Mouse (Mus musculus): ENCODE results near the gene Alox5. TPM values are rescaled to one million over a fixed set of nuclear protein-coding genes. Genes with fewer than 3 reads are reported as not detected.
"Not testable (repeated sequence)": the region's sequence is repeated elsewhere in the genome, so short reads cannot be mapped to it uniquely, and the experiment has no call there.

The Alox5 gene
- 16.1 and 17.9 TPM in 2 replicates for polyA plus RNA-seq (2011; ENCODE audit: insufficient read depth, insufficient read length, low replicate concordance, missing spikeins)

DNA sequence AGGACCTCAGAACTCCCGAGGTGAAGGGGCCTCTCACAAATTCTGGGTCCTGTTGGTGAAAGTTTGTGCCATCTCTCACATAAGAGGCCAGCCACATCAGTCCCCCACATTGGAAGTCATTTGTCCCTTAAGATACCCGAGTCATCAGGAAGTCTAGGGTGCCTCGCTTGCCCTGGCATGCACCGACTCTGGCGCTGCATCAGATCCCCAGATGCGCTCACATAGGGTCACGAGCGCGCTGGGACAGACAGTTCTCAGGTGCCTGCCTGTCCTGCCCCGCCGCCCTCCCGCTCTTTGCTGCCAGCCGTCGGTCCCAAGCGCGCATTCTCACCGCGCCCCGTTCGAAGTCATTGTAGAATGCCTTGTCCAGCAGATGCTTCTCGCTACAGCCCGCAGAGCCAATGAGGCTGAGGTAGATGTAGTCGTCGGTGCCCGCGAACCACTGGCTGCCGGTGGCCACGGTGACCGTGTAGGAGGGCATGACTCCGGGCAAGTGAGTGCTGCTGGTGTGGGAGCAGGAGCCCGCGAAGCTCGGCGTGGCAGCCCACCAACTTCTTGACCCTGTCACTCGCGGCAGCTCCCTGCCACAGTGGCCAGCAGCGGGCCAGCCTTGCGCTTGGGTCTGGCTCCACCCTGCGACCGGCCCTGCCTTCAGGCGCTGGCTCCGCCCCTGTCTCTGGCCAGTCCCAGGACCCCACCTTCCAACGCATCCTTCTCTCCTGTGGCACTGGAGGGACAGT lies at the start of gene Alox5:
TSS of gene Alox5 (minus strand) at position 635 of the 740 bp plus-strand sequence.
- H3K4me3 ChIP-seq (replicated peaks; ENCODE audit: control insufficient read depth, low read depth, low read length) = peak within 1 kb of the TSS; percentile 83

GRCm38 (mm10) chr6:116506302-116507003 lies 45.5 kb upstream of the Alox5 start, which contains the start of gene Olfr212:
Gene Olfr212, plus strand, starts transcription at chr6:116506516.
- not testable (repeated sequence) for H3K4me3 ChIP-seq (replicated peaks; ENCODE audit: control insufficient read depth, low read depth, low read length); H3K27ac ChIP-seq (ENCODE audit: control insufficient read depth, insufficient read depth, low read depth, low read length, poor library complexity); H3K4me1 ChIP-seq (ENCODE audit: control insufficient read depth, insufficient read depth, low read length)
- WGBS = 90% methylated on average over 20 of the region's 20 CpGs

More for the DNA sequence above, at the start of gene Alox5:
- 6% methylated on average over 43 of the region's 43 CpGs for WGBS
- peaks cover 2% of the 10 kb centered on the region for H3K4me1 ChIP-seq (ENCODE audit: control insufficient read depth, insufficient read depth, low read length)
- peak; percentile 86 for TF ChIP-seq POLR2A (IDR thresholded peaks at IDR 0.05; ENCODE audit: borderline replicate concordance, control insufficient read depth, low read depth, low read length)
- TF ChIP-seq CTCF (IDR thresholded peaks at IDR 0.05; ENCODE audit: control insufficient read depth, insufficient read depth, low read length) = peak; percentile 17; the same call in 1 of the 2 replicates
- peak within 1 kb of the TSS; percentile 89 for H3K27ac ChIP-seq (ENCODE audit: control insufficient read depth, insufficient read depth, low read depth, low read length, poor library complexity)

- H3K4me1 ChIP-seq (ENCODE audit: control insufficient read depth, insufficient read depth, low read length) = no peaks in the 10 kb centered on the region
- H3K4me3 ChIP-seq (replicated peaks; ENCODE audit: control insufficient read depth, low read depth, low read length) = no peak overlapping the region
- no peak for TF ChIP-seq CTCF (IDR thresholded peaks at IDR 0.05; ENCODE audit: control insufficient read depth, insufficient read depth, low read length)
- TF ChIP-seq POLR2A (IDR thresholded peaks at IDR 0.05; ENCODE audit: borderline replicate concordance, control insufficient read depth, low read depth, low read length) = no peak
- no peak overlapping the region for H3K27ac ChIP-seq (ENCODE audit: control insufficient read depth, insufficient read depth, low read depth, low read length, poor library complexity)
- 60% methylated on average over 1 of the region's 1 CpGs for WGBS
These were observed 35.0 kb upstream of the Alox5 start for GRCm38 (mm10) chr6:116495960-116496359.

DNA sequence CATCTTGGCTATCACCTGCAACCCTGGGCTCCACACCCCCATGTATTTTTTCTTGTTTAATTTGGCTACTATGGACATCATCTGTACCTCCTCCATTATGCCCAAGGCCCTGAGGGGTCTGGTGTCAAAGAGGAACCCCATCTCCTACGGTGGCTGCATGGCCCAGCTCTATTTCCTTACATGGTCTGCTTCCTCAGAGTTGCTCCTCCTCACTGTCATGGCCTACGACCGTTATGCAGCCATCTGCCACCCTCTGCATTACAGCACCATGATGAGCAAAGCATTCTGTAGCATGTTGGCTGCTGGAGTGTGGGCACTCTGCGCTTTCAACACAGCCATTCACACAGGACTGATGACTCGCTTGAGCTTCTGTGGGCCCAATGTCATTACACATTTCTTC lies 32.8 kb upstream of the Alox5 start:
- Histone ChIP-seq H3K4me1 (ENCODE audit: control insufficient read depth, insufficient read depth, low read length) (no peaks in the 10 kb centered on the region), H3K4me3 (replicated peaks; ENCODE audit: control insufficient read depth, low read depth, low read length) (no peak overlapping the region), H3K27ac (ENCODE audit: control insufficient read depth, insufficient read depth, low read depth, low read length, poor library complexity) (no peak overlapping the region)
- TF ChIP-seq CTCF (IDR thresholded peaks at IDR 0.05; ENCODE audit: control insufficient read depth, insufficient read depth, low read length) (no peak), POLR2A (IDR thresholded peaks at IDR 0.05; ENCODE audit: borderline replicate concordance, control insufficient read depth, low read depth, low read length) (no peak)
- 70% methylated on average over 5 of the region's 5 CpGs for WGBS

- Histone ChIP-seq H3K27ac (ENCODE audit: control insufficient read depth, insufficient read depth, low read depth, low read length, poor library complexity) (no peak within 1 kb of the TSS), H3K4me1 (ENCODE audit: control insufficient read depth, insufficient read depth, low read length) (no peaks in the 10 kb centered on the region), H3K4me3 (replicated peaks; ENCODE audit: control insufficient read depth, low read depth, low read length) (no peak within 1 kb of the TSS)
- WGBS = 72% methylated on average over 4 of the region's 4 CpGs
- TF ChIP-seq POLR2A (IDR thresholded peaks at IDR 0.05; ENCODE audit: borderline replicate concordance, control insufficient read depth, low read depth, low read length) (no peak), CTCF (IDR thresholded peaks at IDR 0.05; ENCODE audit: control insufficient read depth, insufficient read depth, low read length) (no peak)
These were observed 27.8 kb upstream of the Alox5 start, which contains the start of gene Olfr211 for GRCm38 (mm10) chr6:116488791-116489190. Gene Olfr211, plus strand, starts transcription at chr6:116489091.

DNA sequence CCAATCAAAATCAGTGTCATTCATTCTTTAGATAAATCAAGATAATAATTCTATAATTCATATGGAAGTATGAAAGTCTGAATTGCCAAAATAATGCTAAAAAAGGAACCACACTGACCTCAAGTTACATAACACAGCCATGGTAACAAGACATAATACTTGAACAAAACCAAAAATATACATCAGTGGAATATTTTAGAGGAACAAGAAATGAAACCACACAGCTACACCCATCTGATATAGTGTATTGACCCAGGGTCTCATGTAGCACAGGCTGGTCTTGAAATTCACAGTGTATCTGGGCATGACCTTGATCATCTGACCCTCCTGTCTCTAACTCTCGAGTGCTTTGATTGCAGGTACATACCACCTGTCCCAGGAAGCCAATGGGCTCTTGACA lies 25.9 kb upstream of the Alox5 start:
- Histone ChIP-seq H3K4me1 (ENCODE audit: control insufficient read depth, insufficient read depth, low read length) (no peaks in the 10 kb centered on the region), H3K27ac (ENCODE audit: control insufficient read depth, insufficient read depth, low read depth, low read length, poor library complexity) (no peak overlapping the region), H3K4me3 (replicated peaks; ENCODE audit: control insufficient read depth, low read depth, low read length) (no peak overlapping the region)
- WGBS = 49% methylated on average over 1 of the region's 1 CpGs
- TF ChIP-seq CTCF (IDR thresholded peaks at IDR 0.05; ENCODE audit: control insufficient read depth, insufficient read depth, low read length) (no peak), POLR2A (IDR thresholded peaks at IDR 0.05; ENCODE audit: borderline replicate concordance, control insufficient read depth, low read depth, low read length) (no peak)

- 36% methylated on average over 1 of the region's 1 CpGs for WGBS
- no peak overlapping the region for H3K4me3 ChIP-seq (replicated peaks; ENCODE audit: control insufficient read depth, low read depth, low read length)
- no peaks in the 10 kb centered on the region for H3K4me1 ChIP-seq (ENCODE audit: control insufficient read depth, insufficient read depth, low read length)
- H3K27ac ChIP-seq (ENCODE audit: control insufficient read depth, insufficient read depth, low read depth, low read length, poor library complexity) = no peak overlapping the region
- no peak for TF ChIP-seq CTCF (IDR thresholded peaks at IDR 0.05; ENCODE audit: control insufficient read depth, insufficient read depth, low read length)
- no peak for TF ChIP-seq POLR2A (IDR thresholded peaks at IDR 0.05; ENCODE audit: borderline replicate concordance, control insufficient read depth, low read depth, low read length)
These were observed 24.1 kb upstream of the Alox5 start for GRCm38 (mm10) chr6:116485081-116485480.

DNA sequence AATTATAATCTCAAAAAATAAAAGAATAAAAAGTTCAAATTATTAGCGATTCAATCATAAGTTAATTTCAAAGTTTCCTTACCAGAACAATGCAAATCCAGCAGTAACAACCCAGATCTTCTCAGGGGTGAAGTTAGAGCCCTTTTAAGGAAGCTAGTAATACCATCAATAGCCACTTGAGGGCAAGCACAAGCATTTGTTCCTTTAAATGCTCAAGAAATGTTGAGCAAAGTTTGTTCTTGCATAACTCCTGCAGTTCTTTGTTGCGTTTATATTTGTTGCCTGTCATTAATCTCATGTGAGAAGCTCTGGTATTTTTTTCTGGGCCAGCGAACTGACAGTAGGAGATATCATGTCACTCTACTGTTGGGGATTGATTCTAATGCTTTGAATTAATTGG lies 7.1 kb upstream of the Alox5 start:
- no peak overlapping the region for H3K27ac ChIP-seq (ENCODE audit: control insufficient read depth, insufficient read depth, low read depth, low read length, poor library complexity)
- no peak overlapping the region for H3K4me3 ChIP-seq (replicated peaks; ENCODE audit: control insufficient read depth, low read depth, low read length)
- TF ChIP-seq CTCF (IDR thresholded peaks at IDR 0.05; ENCODE audit: control insufficient read depth, insufficient read depth, low read length) = no peak
- no peak for TF ChIP-seq POLR2A (IDR thresholded peaks at IDR 0.05; ENCODE audit: borderline replicate concordance, control insufficient read depth, low read depth, low read length)
- no peaks in the 10 kb centered on the region; the same call in 1 of the 2 replicates for H3K4me1 ChIP-seq (ENCODE audit: control insufficient read depth, insufficient read depth, low read length)
- WGBS = 15% methylated on average over 3 of the region's 3 CpGs
